Mouse (Mus musculus) forelimb bud, embryonic 11.5 days (tissue): Measurements from ENCODE around the gene Gm9964.
A peak's percentile ranks its signal among the peaks of the same experiment; 100 is the strongest.
"Not testable (repeated sequence)": the region's sequence is repeated elsewhere in the genome, so short reads cannot be mapped to it uniquely, and the experiment has no call there.

ENCODE experiments used
- DNase-seq: peaks from one replicate; pipeline ENCODE4 v3.0.0-alpha.2; 2012; ENCODE audit warnings: low read depth, low spot score

Gm9964 gene

GRCm38 (mm10) chr11:79296856-79297491, at the start of gene Gm9964:
Gene Gm9964, minus strand, starts transcription at chr11:79296906.
- no peak for DNase-seq

GRCm38 (mm10) chr11:79339808-79340781, 43.4 kb upstream of the Gm9964 start:
- peak; percentile 53 for DNase-seq

GRCm38 (mm10) chr11:79339234-79339807, 42.6 kb upstream of the Gm9964 start, which contains the start of gene Nf1:
Gene Nf1, plus strand, starts transcription at chr11:79339693.
- peak; percentile 96 for DNase-seq

GRCm38 (mm10) chr11:79338621-79339020, 41.9 kb upstream of the Gm9964 start:
- no peak for DNase-seq

GRCm38 (mm10) chr11:79336722-79337267, 40.1 kb upstream of the Gm9964 start:
- no peak for DNase-seq

GRCm38 (mm10) chr11:79335077-79335476, 38.4 kb upstream of the Gm9964 start:
- no peak for DNase-seq

- DNase-seq, result no peak
Observed at GRCm38 (mm10) chr11:79329585-79329984, 32.9 kb upstream of the Gm9964 start.

- no peak for DNase-seq
Observed at GRCm38 (mm10) chr11:79328060-79328459, 31.4 kb upstream of the Gm9964 start.

GRCm38 (mm10) chr11:79327106-79327505, 30.4 kb upstream of the Gm9964 start:
- DNase-seq, result no peak

- no peak for DNase-seq
Observed at GRCm38 (mm10) chr11:79325663-79326062, 29.0 kb upstream of the Gm9964 start.

- DNase-seq, result no peak
Observed at GRCm38 (mm10) chr11:79323985-79324685, 27.4 kb upstream of the Gm9964 start.

- DNase-seq, result no peak
Observed at GRCm38 (mm10) chr11:79319807-79320206, 23.1 kb upstream of the Gm9964 start.

- DNase-seq, result no peak
Observed at GRCm38 (mm10) chr11:79316807-79317345, 20.2 kb upstream of the Gm9964 start.

- DNase-seq, result no peak
Observed at GRCm38 (mm10) chr11:79310467-79310866, 13.8 kb upstream of the Gm9964 start.

GRCm38 (mm10) chr11:79307560-79308200, 11.0 kb upstream of the Gm9964 start:
- no peak for DNase-seq

- no peak for DNase-seq
Observed at GRCm38 (mm10) chr11:79306996-79307395, 10.3 kb upstream of the Gm9964 start.

GRCm38 (mm10) chr11:79306510-79306909, 9.8 kb upstream of the Gm9964 start:
- DNase-seq, result no peak

- no peak for DNase-seq
Observed at GRCm38 (mm10) chr11:79305697-79306340, 9.1 kb upstream of the Gm9964 start.

- DNase-seq, result not testable (repeated sequence)
Observed at GRCm38 (mm10) chr11:79304245-79304644, 7.5 kb upstream of the Gm9964 start.

- DNase-seq, result no peak
Observed at GRCm38 (mm10) chr11:79303109-79303508, 6.4 kb upstream of the Gm9964 start.
